Mouse (Mus musculus) brain, embryonic 18.5 days (tissue): ENCODE data around the gene Mecom.

Source experiments
- DNase-seq: peaks from one replicate; pipeline ENCODE4 v3.0.0-alpha.2; 2012; ENCODE audit warnings: low read depth, low spot score

Gene Mecom

GRCm38 (mm10) chr3:29963953-29964352 lies 583.9 kb downstream of the Mecom start:
- no peak for DNase-seq

GRCm38 (mm10) chr3:29963447-29963846 lies 584.4 kb downstream of the Mecom start:
- no peak for DNase-seq

- DNase-seq = no peak
Observed at GRCm38 (mm10) chr3:29959051-29959450, 588.8 kb downstream of the Mecom start.

GRCm38 (mm10) chr3:29957365-29958236 lies 590.2 kb downstream of the Mecom start:
- DNase-seq = no peak

DNA sequence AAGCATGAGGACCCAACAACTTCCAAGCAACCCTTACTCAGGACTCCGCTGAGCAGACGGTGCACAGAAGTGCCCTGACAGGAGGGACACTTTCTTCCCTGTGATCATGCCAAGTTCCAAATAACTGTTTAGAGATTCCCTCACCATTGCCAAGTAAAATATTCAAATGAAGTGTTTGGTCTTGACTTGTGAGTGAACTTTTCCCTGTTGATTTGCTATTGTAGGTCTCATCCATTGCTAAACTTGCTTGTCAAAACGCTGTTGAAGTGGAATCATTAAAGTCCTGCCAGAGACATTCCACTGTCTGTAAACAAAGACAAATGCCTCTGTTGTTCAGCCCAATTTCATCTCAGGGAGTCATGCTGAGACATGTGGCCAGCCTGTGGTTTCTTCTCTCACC lies 594.5 kb downstream of the Mecom start:
- no peak for DNase-seq

DNA sequence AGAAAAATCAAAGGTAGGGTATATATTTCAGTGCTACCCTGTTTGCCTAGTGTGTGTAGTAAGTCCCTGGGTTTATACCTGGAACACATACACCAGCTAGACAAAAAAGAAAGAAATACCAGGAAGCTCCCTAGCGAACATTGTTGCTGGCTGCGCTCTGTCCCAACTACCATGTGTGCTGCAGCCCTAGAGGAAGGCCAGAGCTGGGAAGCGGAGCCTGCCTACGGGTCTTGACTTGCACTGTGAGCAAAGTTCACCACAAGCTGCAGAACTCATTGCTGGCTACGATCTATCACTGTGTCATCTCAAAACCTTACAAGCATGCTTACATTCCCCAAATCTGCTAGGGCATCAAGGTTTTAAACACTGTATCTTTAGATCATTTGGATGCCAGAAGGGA lies 597.0 kb downstream of the Mecom start:
- no peak for DNase-seq

DNA sequence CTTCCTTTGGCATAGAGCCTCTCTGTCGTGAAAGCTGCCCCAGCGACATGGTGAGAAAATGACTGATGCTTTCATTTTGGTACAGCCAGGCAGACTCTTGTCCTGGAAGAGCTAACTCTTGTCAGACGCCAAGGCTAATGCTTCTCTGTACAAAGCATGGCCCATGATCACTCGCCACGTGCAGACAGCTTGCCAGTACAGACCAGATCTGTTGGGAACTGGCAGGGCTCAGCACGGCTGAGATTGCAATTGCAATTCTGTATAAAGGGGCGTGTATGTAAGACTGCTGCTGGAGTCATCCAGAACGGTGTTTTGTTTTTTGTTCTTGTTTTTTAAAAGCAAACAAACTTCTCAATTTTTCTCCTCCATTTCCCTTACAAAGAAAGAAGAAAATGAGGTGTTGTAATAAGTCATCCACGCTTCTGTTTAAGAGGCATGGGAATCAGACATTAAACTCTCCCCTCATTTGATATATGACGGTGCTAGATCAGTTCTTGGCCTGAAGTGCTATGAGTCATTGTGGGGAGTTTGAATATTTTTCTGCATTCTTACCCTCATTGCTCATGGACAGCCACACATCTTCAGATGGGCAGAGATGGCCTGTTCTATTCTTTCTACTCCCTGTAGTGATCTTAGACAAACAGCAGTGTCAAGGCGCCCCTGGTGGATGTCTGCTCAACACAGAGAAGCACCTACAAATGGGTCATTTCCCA lies 644.1 kb downstream of the Mecom start:
- DNase-seq = no peak
